Mouse (Mus musculus): ENCODE measurements around the gene Klhl12. TPM values are rescaled to one million over a fixed set of nuclear protein-coding genes. Genes with fewer than 3 reads are reported as not detected.
"Not testable (repeated sequence)": the region's sequence is repeated elsewhere in the genome, so short reads cannot be mapped to it uniquely, and the experiment has no call there.

Gene Klhl12
- total RNA-seq, 2 experiments from 2014 or later, result 12.5 to 16.1 TPM

GRCm38 (mm10) chr1:134445418-134445817 is 9.9 kb upstream of the Klhl12 start:
- no peak for DNase-seq (ENCODE audit: low spot score in 2 of 2)

GRCm38 (mm10) chr1:134448537-134448936 is 6.8 kb upstream of the Klhl12 start:
- DNase-seq (ENCODE audit: low spot score in 2 of 2), result not testable (repeated sequence)

GRCm38 (mm10) chr1:134450201-134450600 is 5.1 kb upstream of the Klhl12 start:
- DNase-seq (ENCODE audit: low spot score in 2 of 2), result no peak

- DNase-seq (ENCODE audit: low spot score in 2 of 2), result peak in 1 of 2 experiments; percentile 28
These were observed 4.3 kb upstream of the Klhl12 start for GRCm38 (mm10) chr1:134450986-134451385.

- DNase-seq (ENCODE audit: low spot score in 2 of 2), result no peak
These were observed 729 bp downstream of the Klhl12 start for GRCm38 (mm10) chr1:134456060-134456459.

- no peak for DNase-seq (ENCODE audit: low spot score in 2 of 2)
These were observed 2.9 kb downstream of the Klhl12 start for GRCm38 (mm10) chr1:134458139-134458727.

- no peak for DNase-seq (ENCODE audit: low spot score in 2 of 2)
These were observed 5.3 kb downstream of the Klhl12 start for GRCm38 (mm10) chr1:134460294-134461284.

GRCm38 (mm10) chr1:134484623-134485022 is 29.3 kb downstream of the Klhl12 start:
- DNase-seq (ENCODE audit: low spot score in 2 of 2), result no peak

GRCm38 (mm10) chr1:134490903-134491801 is 35.8 kb downstream of the Klhl12 start:
- no peak for DNase-seq (ENCODE audit: low spot score in 2 of 2)

GRCm38 (mm10) chr1:134492276-134492675 is 36.9 kb downstream of the Klhl12 start:
- DNase-seq (ENCODE audit: low spot score in 2 of 2), result no peak

- DNase-seq (ENCODE audit: low spot score in 2 of 2), result no peak
These were observed 38.2 kb downstream of the Klhl12 start for GRCm38 (mm10) chr1:134493496-134493895.

- DNase-seq (ENCODE audit: low spot score in 2 of 2), result no peak
These were observed 38.6 kb downstream of the Klhl12 start for GRCm38 (mm10) chr1:134493956-134494355.

- DNase-seq (ENCODE audit: low spot score in 2 of 2), result peak; percentile 99 to 100
These were observed 39.3 kb downstream of the Klhl12 start, which contains the start of gene Rabif for GRCm38 (mm10) chr1:134494428-134495215. Gene Rabif (plus strand): TSS chr1:134494648.

GRCm38 (mm10) chr1:134495216-134495539 is 39.8 kb downstream of the Klhl12 start:
- DNase-seq (ENCODE audit: low spot score in 2 of 2), result no peak

GRCm38 (mm10) chr1:134495991-134496390 is 40.7 kb downstream of the Klhl12 start:
- no peak for DNase-seq (ENCODE audit: low spot score in 2 of 2)

GRCm38 (mm10) chr1:134500916-134501315 is 45.6 kb downstream of the Klhl12 start:
- no peak for DNase-seq (ENCODE audit: low spot score in 2 of 2)

- no peak for DNase-seq (ENCODE audit: low spot score in 2 of 2)
These were observed 50.9 kb downstream of the Klhl12 start for GRCm38 (mm10) chr1:134506201-134506600.

GRCm38 (mm10) chr1:134510018-134510417 is 54.7 kb downstream of the Klhl12 start:
- DNase-seq (ENCODE audit: low spot score in 2 of 2), result no peak

GRCm38 (mm10) chr1:134512183-134512582 is 56.9 kb downstream of the Klhl12 start:
- no peak for DNase-seq (ENCODE audit: low spot score in 2 of 2)

GRCm38 (mm10) chr1:134512584-134512983 is 57.3 kb downstream of the Klhl12 start:
- DNase-seq (ENCODE audit: low spot score in 2 of 2), result no peak
